Mouse (Mus musculus) liver, embryonic 14.5 days (tissue): Measurements from ENCODE around the gene Nedd4.

ENCODE experiments used
- CTCF ChIP-seq: IDR thresholded peaks from 2 replicates; pipeline ENCODE4 v1.5.1; 2016; ENCODE audit warnings: antibody characterized with exemption, low read depth, control low read depth
- EP300 ChIP-seq: IDR thresholded peaks from 2 replicates; pipeline ENCODE4 v1.6.1; 2016; ENCODE audit warnings: antibody characterized with exemption, low read depth

DNA sequence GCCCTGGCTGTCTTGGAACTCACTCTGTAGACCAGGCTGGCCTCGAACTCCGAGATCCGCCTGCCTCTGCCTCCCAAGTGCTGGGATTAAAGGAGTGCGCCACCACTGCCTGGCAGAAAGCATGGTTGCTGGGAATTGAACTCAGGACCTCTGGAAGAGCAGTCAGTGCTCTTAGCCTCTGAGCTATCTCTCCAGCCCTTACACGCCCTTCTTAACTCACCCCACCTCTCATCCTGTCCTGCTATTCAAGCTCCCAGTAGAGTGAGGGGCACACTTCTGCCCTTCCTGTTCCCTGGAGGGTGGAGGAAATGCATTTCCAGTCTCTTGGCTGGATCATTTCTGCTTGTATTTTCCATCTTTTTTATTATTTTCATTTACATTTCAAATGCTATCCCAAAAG lies 15.5 kb downstream of the Nedd4 start:
- TF ChIP-seq CTCF (no peak), EP300 (no peak)
